Mouse (Mus musculus) C2C12 (cell line): ENCODE results near the gene Zfp715. TPM values are rescaled to one million over a fixed set of nuclear protein-coding genes. Genes with fewer than 3 reads are reported as not detected.
"Not testable (repeated sequence)": the region's sequence is repeated elsewhere in the genome, so short reads cannot be mapped to it uniquely, and the experiment has no call there.

Source experiments
- H3K27me3 ChIP-seq: one replicate; pipeline ENCODE4 v1.6.1; 2011; ENCODE audit not compliant: control insufficient read depth, insufficient read depth, insufficient read length
- H3K36me3 ChIP-seq: one replicate; pipeline ENCODE4 v1.6.1; 2011; ENCODE audit not compliant: control insufficient read depth, insufficient read depth
- H3K4me3 ChIP-seq: one replicate; pipeline ENCODE4 v1.5.1; 2011; ENCODE audit warnings: mild to moderate bottlenecking, control low read depth; ENCODE audit not compliant: poor library complexity, insufficient read depth, severe bottlenecking
- H3K79me2 ChIP-seq: one replicate; pipeline ENCODE4 v1.6.1; 2011; ENCODE audit not compliant: control insufficient read depth, insufficient read depth
- H3K79me3 ChIP-seq: one replicate; pipeline ENCODE4 v1.6.1; 2011; ENCODE audit warnings: low read depth, control low read depth
- H3ac ChIP-seq: one replicate; pipeline ENCODE3; 2011; ENCODE audit warnings: low read depth; ENCODE audit not compliant: control insufficient read depth, insufficient read length
- CEBPB ChIP-seq: IDR thresholded peaks from one replicate; pipeline ENCODE4 v1.6.1; 2011; ENCODE audit warnings: low read depth, mild to moderate bottlenecking, control low read depth, moderate library complexity
- CTCF ChIP-seq: IDR thresholded peaks from one replicate; pipeline ENCODE4 v1.5.1; 2011; ENCODE audit not compliant: control insufficient read depth, insufficient read depth, insufficient read length
- FOSL1 ChIP-seq: IDR thresholded peaks from one replicate; pipeline ENCODE4 v1.8.0; 2011; ENCODE audit warnings: mild to moderate bottlenecking, low read length; ENCODE audit not compliant: poor library complexity, insufficient read depth, severe bottlenecking
- MYOG ChIP-seq: IDR thresholded peaks from one replicate; pipeline ENCODE4 v1.6.1; 2011; ENCODE audit not compliant: control insufficient read depth, insufficient read length; ENCODE audit errors: extremely low read depth
- USF1 ChIP-seq: IDR thresholded peaks from one replicate; pipeline ENCODE4 v1.6.1; 2011; ENCODE audit warnings: low read depth, mild to moderate bottlenecking, control low read depth, moderate library complexity
- polyA plus RNA-seq: library from polyadenylated mRNA; unstranded; fragments of >200 nt; fragmentation: generic; extraction: Trizol; gene quantifications from one replicate; pipeline ENCODE4 v1.2.1, GENCODE M21; 2012; ENCODE audit warnings: missing spikeins

Zfp715 gene
- polyA plus RNA-seq, 1 experiment = 2.5 TPM

DNA sequence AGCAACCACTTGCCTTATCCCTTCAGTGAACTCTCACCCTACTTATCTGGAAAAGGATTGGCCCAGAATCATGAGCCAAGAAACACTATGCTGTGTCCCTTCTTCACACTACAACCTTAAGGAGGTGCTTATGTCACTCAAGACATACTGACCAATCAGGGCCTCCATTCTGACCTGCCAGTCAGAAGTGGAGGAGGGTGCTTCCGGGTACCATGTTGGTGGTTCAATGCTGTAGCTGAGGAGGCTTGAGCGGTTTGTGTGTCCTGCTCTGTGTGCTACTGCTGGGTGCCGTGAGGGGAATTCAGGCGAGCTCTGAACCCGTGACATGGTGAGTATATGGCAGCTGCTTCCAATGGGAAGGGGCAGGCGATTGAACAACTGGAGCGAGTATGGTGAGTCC, 59.6 kb downstream of the Zfp715 start:
- Histone ChIP-seq H3K27me3 (no peaks in the 10 kb centered on the region), H3K79me2 (no peaks in the 10 kb centered on the region), H3K36me3 (no peaks in the 10 kb centered on the region), H3K79me3 (no peaks in the 10 kb centered on the region), H3ac (no peak overlapping the region), H3K4me3 (no peak overlapping the region)
- no peak for TF ChIP-seq CTCF
- no peak for TF ChIP-seq CEBPB
- TF ChIP-seq USF1 = no peak
- no peak for TF ChIP-seq MYOG
- no peak for TF ChIP-seq FOSL1

DNA sequence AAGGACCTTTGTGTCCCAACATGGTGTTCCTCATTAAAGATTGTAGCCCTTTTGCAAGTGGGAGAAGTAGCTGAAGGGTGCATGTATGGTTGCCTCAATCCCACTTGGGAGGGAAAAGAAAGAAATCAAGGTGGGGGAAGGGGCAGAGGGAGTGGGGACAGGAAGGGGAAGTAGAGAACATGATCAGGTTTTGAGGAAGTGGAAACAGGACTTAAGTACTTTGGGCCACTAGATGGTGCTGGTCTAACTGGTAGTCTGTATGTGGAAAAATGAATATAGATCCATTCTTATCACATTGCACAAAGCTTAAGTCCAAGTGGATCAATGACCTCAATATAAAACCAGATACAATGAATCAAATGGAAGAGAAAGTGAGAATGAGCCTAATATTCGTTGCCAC, 62.4 kb downstream of the Zfp715 start:
- H3K36me3 ChIP-seq, H3K79me2 ChIP-seq, H3ac ChIP-seq, H3K79me3 ChIP-seq, H3K4me3 ChIP-seq, H3K27me3 ChIP-seq: not testable (repeated sequence)

Other genes starting within 250 kb of the Zfp715 start
- gene Zfp936, start 199.1 kb downstream of the Zfp715 start, polyA plus RNA-seq = 0.20 TPM
- gene Siglecf, start 38.0 kb upstream of the Zfp715 start, polyA plus RNA-seq = not detected
- 1.6 TPM for gene Siglecg, start 94.9 kb upstream of the Zfp715 start, polyA plus RNA-seq
- gene Lim2, start 114.4 kb upstream of the Zfp715 start, polyA plus RNA-seq = 0.01 TPM
- 0.08 TPM for gene Nkg7, start 123.8 kb upstream of the Zfp715 start, polyA plus RNA-seq
- gene Cldnd2, start 127.5 kb upstream of the Zfp715 start, polyA plus RNA-seq = not detected
- 296 TPM for gene Etfb, start 130.8 kb upstream of the Zfp715 start, polyA plus RNA-seq
- gene Gm45233, start 130.8 kb upstream of the Zfp715 start, polyA plus RNA-seq = 0.09 TPM
- gene Vsig10l, start 149.9 kb upstream of the Zfp715 start, polyA plus RNA-seq = 1.2 TPM
- gene Iglon5, start 176.8 kb upstream of the Zfp715 start, polyA plus RNA-seq = 1.8 TPM
- not detected for gene 4931406B18Rik, start 192.6 kb upstream of the Zfp715 start, polyA plus RNA-seq
- under 0.01 TPM for gene Cd33, start 231.1 kb upstream of the Zfp715 start, polyA plus RNA-seq
- gene Zfp658, start 249.0 kb upstream of the Zfp715 start, polyA plus RNA-seq = 0.90 TPM